Mouse (Mus musculus) left cerebral cortex, postnatal 36 days (tissue): ENCODE data around the gene Rpl26. TPM values are rescaled to one million over a fixed set of nuclear protein-coding genes. Genes with fewer than 3 reads are reported as not detected.
A peak's percentile ranks its signal among the peaks of the same experiment; 100 is the strongest.
"Not testable (repeated sequence)": the region's sequence is repeated elsewhere in the genome, so short reads cannot be mapped to it uniquely, and the experiment has no call there.

ENCODE experiments used
- DNase-seq, 2 experiments: peaks; one replicate each; pipeline ENCODE4 v3.0.0; 2021 to 2022; ENCODE audit warnings: low spot score in 2 of 2, mixed read lengths in 1 of 2
- intact Hi-C: fragments of 180-260 bp; cut with DNase I; formaldehyde crosslinking; loops from one replicate; pipeline ENCODE4 v1.15.1; 2025
- total RNA-seq, 2 experiments: library from RNA; stranded (reverse); gene quantifications; 2 replicates each; pipeline ENCODE4 v1.2.3; 2021

The Rpl26 gene
- total RNA-seq, 2 experiments from 2014 or later = 695 to 749 TPM

- DNase-seq = no peak
- intact Hi-C loops = loop anchor here (2.0 kb wide), 1 partner anchor 77 kb away; no protein-coding TSS in a partner anchor
These were observed 4.5 kb downstream of the Rpl26 start for GRCm38 (mm10) chr11:68905665-68906460.

DNA sequence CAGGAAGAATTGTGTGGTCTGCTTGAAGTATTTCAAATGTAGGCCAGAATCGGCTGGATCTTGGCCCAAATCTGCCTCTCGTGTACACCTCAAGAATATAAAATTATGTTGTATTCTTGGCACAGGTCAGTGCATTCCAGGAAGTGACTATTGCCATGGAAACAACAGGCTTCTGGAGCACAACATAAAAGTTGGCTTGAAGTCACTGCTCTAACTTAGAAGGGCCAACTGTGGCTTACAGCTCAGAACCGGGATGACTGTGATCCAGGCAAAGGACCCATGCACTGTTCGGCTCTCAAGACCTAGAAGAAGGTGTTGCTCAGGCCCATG lies 5.0 kb downstream of the Rpl26 start:
- intact Hi-C loops = no loop called here
- DNase-seq = no peak

- intact Hi-C loops = no loop called here
- DNase-seq = no peak
These were observed 5.9 kb downstream of the Rpl26 start for GRCm38 (mm10) chr11:68907251-68907650.

GRCm38 (mm10) chr11:68908846-68909503 lies 7.6 kb downstream of the Rpl26 start:
- no peak for DNase-seq
- intact Hi-C loops = no loop called here

DNA sequence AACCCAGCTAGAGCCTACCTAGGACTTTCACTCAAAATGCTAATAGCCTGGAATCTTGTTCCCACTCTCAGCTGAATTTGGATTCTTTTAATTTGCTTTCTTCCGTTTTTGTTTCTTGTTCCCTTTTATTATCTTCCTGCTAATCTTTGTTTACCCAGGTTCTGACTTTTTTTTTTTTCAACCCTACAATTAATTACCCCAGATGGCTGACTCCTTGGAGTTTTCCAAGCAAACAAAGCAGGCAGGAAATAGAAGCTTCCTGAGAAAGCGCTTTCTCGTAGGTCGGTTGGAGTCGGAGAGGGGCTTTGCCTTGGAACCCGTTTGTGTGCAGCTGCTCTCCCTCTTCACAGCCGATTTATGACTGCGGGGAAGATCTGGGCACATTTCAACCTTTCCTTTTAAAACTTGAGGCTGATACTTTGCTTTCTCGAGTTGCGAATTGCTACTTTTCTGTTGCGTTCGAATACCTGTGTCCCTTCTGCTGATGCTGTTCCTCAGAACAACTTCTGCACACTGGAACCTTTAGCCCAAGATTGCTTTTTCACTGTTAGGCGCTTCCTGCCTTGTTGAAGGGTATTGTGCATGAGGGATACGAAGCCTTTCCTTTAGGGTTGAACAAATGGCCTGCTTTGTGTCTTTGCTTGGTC lies 10.3 kb downstream of the Rpl26 start:
- DNase-seq = no peak
- intact Hi-C loops = no loop called here

- no peak for DNase-seq
- intact Hi-C loops = no loop called here
These were observed 13.2 kb downstream of the Rpl26 start for GRCm38 (mm10) chr11:68914566-68914965.

- no peak for DNase-seq
- intact Hi-C loops = no loop called here
These were observed 21.8 kb downstream of the Rpl26 start for GRCm38 (mm10) chr11:68923191-68923590.

DNA sequence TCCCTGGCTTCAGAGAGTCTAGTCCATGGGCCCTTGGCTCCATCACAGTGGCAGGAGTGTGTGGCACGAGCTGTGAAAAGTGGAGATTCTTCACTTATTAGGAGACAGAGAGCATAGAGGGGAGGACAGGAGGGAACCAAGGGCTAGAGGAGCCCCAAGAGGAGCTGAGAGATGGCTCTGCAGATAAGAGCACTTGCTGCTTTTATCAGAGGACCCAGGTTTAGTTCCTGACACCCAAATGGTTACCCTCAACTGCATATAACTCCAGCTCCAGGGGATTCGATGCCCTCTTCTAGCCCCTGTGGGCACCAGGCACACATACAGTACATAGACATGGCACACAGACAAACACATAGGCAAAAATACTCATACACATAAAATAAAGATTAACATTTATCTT lies 23.4 kb downstream of the Rpl26 start:
- DNase-seq = no peak
- intact Hi-C loops = no loop called here

DNA sequence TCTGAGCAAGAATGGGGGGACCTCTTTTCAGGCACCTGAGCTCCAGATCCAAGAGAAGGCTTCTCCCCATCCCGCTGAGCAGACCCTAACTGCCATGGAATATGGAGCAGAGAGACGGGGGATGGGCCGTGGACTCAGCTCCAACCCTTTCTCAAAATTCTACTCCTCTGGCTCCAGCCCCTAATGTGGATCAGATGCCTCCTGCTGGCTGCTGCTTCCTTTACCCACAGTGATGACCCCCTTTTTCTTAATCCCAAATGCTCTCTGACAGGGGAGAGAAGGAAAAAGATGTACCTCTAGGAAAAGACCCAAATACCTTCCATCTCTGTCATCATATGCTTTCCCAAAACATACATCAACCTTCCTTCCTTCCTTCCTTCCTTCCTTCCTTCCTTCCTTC lies 25.6 kb downstream of the Rpl26 start, which contains the start of gene Odf4:
Gene Odf4 (minus strand): TSS at position 101 of the 400 bp plus-strand sequence.
- intact Hi-C loops = no loop called here

DNA sequence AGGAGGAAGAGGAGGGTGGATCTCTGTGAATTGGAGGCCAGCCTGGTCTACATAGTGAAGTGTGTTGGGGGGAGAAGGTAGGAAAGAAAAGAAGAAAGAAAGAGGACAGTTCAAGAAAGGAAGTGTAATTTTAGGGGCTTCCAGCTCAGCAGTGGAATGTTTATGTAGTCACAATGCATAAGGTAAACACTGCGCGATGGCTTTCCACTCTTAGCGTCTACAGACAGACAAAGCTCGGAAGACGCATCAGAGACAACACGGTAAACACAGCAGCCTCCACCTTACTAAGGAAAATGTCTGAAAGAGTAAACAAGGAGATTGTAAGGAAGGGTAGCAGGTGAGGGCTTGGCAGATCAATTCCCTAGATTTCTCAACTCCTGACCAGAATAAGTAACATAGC lies 28.6 kb downstream of the Rpl26 start:
- no peak for DNase-seq
- intact Hi-C loops = no loop called here

More for the DNA sequence above, 25.6 kb downstream of the Rpl26 start, which contains the start of gene Odf4:
- DNase-seq = no peak

GRCm38 (mm10) chr11:68933885-68934507 lies 32.6 kb downstream of the Rpl26 start:
- DNase-seq = no peak
- intact Hi-C loops = no loop called here

DNA sequence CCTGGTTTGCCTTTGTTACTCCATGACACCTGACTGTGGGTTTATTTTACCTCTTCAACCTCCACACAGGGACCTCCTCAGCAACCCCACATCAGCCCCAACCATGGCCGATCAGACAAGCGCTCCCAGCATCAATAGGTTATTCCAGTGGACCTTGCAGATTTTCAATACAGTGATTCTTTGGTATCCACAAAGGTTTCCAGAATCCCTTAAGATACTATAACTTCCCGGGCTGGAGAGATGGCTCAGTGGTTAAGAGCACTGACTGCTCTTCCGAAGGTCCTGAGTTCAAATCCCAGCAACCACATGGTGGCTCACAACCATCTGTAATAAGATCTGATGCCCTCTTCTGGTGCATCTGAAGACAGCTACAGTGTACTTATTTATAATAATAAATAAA lies 35.6 kb downstream of the Rpl26 start:
- DNase-seq = not testable (repeated sequence)
- intact Hi-C loops = loop anchor here (5.0 kb wide), 1 partner anchor 35 kb away; the partner anchor contains the start of gene Rpl26

DNA sequence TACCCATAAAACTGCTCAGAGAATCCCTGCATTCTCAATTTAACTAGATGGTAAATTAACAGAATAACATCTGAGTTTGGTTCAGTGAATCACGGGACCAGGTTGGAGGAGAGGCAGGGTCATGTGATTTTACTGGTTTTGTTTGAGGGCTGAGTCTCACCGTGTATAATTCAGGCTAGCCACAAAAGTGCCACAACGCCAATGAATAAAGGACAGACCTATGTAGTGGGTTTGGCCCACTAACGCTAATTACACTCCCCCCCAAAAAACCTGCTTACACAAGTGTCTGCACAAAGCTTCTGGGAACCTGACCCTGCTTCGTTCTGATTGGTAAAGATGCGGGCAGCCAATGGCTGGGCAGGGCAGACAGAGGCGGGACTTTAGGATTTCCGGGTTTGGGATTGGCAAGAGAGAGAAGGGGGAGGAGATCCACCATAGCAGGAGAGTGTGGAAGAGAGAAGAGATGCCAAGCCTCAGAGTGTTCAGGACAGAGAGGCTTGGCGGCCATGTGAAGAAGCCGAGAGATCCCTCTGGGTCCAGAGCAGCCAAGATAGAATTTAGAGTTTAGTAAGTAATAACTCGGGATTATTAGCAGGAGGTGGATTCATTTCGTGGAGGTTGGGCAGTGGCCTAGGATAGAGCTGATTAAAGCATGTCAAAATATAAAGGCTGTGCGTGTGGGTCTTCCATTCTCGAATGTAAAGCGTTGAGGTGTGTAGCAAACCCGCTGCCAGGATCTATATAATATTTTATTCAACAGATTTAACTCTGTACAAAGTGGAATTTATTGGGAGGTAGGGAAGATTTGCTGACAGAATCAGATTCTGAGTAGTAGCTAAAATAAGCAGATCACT lies 38.3 kb downstream of the Rpl26 start:
- peak; percentile 86 to 87 for DNase-seq
- intact Hi-C loops = loop anchor here (5.0 kb wide), 1 partner anchor 37 kb away; the partner anchor contains the start of gene Rpl26

DNA sequence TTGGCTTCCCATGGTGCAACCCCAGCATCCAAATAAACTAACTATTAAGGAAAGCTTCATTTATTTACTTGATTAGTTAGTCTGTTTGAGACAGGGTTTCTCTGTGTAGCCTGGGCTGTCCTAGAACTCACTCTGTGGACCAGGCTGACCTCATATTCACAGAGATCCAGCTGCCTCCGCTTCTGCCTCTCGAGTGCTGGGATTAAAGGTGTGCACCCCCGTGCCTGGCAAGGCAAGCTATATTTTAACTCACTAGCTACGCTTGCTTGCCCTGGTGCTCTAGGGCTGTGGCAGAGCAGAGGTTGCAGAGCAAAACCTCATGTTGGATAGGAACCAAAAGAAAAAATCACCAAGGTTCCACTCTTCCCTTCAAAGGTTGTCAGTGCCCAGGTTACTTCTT lies 39.1 kb downstream of the Rpl26 start:
- intact Hi-C loops = no loop called here
- DNase-seq = no peak

GRCm38 (mm10) chr11:68942731-68943130 lies 41.3 kb downstream of the Rpl26 start:
- intact Hi-C loops = no loop called here
- no peak for DNase-seq

DNA sequence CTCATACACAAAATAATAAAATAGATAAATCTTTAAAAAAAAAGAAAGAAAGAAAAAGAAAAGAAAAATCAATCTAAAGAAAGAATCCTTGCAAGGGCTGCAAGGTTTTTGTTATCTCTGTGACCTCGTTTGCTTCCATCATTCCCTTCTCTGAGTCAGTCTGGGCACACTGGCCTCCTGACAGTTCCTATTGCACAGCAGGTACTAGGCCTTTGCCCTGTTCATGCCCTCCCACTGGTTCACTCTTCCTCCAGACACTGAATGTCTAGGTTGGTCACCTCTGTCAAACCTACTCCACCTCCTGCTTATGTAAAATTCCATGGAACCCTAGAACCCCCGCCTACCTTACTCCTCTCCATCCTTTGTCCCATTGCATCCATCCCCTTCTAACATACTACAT lies 43.9 kb downstream of the Rpl26 start:
- no peak for DNase-seq
- intact Hi-C loops = no loop called here

GRCm38 (mm10) chr11:68946001-68946400 lies 44.6 kb downstream of the Rpl26 start:
- intact Hi-C loops = no loop called here
- no peak for DNase-seq

DNA sequence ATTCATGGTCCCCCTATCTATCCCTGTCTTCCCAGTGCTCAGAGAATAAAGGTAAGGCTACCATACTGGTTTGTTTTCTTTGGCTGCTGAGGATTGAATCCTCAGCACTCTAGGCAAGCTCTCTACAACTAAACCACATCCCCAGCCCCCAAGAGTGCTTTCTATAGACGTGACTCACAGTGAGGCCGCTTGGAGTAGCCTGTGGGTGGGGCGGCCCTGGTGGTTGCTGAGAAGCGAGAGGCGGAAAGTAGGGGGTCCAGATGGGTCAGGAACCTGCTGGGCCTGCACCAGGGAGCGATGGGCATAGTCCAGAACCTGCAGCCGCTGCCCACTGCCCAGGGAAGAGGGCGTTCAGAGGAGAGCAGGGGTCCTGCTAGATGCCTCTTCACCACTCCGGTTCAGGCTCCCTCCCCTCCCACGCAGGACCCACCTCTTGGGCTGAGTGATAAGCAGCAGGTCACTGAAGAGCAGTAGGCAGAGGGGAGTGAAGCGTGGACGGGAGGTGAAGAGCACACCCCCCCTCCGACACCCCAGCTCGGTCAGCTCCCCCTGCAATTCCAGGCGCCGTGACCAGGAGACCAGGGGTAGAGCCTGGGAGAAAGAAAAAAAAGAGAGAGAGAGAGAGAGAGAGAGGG lies 45.5 kb downstream of the Rpl26 start:
- intact Hi-C loops = no loop called here
- DNase-seq = peak; percentile 64 to 73

DNA sequence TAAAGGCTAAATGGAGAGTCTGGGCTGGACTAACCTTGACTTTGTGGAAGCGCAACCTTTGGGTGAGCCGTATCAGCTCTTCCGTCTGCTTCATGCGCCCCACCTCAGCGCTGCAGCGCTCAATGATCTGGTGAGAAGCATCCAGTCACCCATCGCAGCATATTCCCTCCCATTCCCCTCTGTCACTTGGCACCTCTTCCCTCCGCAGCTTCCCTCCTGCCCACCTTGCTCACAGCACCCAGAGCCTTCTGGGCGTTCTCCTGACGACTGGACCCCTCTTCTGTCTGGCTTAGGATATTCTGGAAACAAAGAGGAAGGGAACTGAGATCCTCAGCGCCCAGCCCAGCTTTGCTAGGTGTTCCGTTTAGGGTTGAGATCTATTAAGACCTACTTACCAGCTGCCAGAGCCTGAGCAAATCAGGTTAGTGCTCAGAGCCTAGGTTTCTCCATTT lies 46.2 kb downstream of the Rpl26 start:
- intact Hi-C loops = no loop called here
- DNase-seq = peak in 1 of 2 experiments; percentile 51
